Mouse (Mus musculus) lung, embryonic 15.5 days (tissue): ENCODE results near the gene Wdr54. TPM values are rescaled to one million over a fixed set of nuclear protein-coding genes. Genes with fewer than 3 reads are reported as not detected.
"Not testable (repeated sequence)": the region's sequence is repeated elsewhere in the genome, so short reads cannot be mapped to it uniquely, and the experiment has no call there.

Experiments
- ATAC-seq: fragments of 200-750 bp; cut with Nextera tagmentation; 2 replicates; pipeline ENCODE4 v1.8.0; 2017; ENCODE audit warnings: moderate number of reproducible peaks, borderline replicate concordance; ENCODE audit not compliant: low FRiP score, low TSS enrichment; ENCODE audit errors: extremely low read depth
- H3K27ac ChIP-seq: fragments of 300-500 bp; sonication (generic); 2 replicates; pipeline ENCODE4 v1.5.1; 2015; ENCODE audit warnings: moderate library complexity, mild to moderate bottlenecking, inconsistent platforms
- H3K27me3 ChIP-seq: fragments of 300-500 bp; sonication (generic); 2 replicates; pipeline ENCODE4 v1.6.1; 2015; ENCODE audit warnings: inconsistent platforms
- H3K36me3 ChIP-seq: fragments of 300-500 bp; sonication (generic); 2 replicates; pipeline ENCODE4 v1.6.1; 2015; ENCODE audit warnings: inconsistent platforms
- H3K4me1 ChIP-seq: fragments of 300-500 bp; sonication (generic); 2 replicates; pipeline ENCODE4 v1.6.1; 2015; ENCODE audit warnings: inconsistent platforms
- H3K4me2 ChIP-seq: fragments of 300-500 bp; sonication (generic); 2 replicates; pipeline ENCODE4 v1.6.1; 2015; ENCODE audit warnings: inconsistent platforms, mild to moderate bottlenecking, moderate library complexity
- H3K4me3 ChIP-seq: fragments of 300-500 bp; sonication (generic); 2 replicates; pipeline ENCODE4 v1.5.1; 2015; ENCODE audit warnings: mild to moderate bottlenecking, inconsistent platforms
- H3K9ac ChIP-seq: fragments of 300-500 bp; sonication (generic); 2 replicates; pipeline ENCODE4 v1.6.1; 2015; ENCODE audit warnings: inconsistent platforms
- H3K9me3 ChIP-seq: fragments of 300-500 bp; sonication (generic); 2 replicates; pipeline ENCODE4 v1.6.1; 2016; ENCODE audit warnings: inconsistent platforms
- WGBS: fragments of 180-500 bp; shearing (Covaris S2); methylation state at CpG from one replicate; pipeline ENCODE4 v1.1.7; 2015; 5-methylcytosine and 5-hydroxymethylcytosine counted together
- polyA plus RNA-seq: library from polyadenylated mRNA; unstranded; fragments of >200 nt; fragmentation: Nextera tagmentation; extraction: Ambion mirVana; gene quantifications from 2 replicates; pipeline ENCODE4 v1.2.1, GENCODE M21; 2015

Wdr54 gene
- polyA plus RNA-seq, 1 experiment from 2014 or later, result 5.0 TPM

DNA sequence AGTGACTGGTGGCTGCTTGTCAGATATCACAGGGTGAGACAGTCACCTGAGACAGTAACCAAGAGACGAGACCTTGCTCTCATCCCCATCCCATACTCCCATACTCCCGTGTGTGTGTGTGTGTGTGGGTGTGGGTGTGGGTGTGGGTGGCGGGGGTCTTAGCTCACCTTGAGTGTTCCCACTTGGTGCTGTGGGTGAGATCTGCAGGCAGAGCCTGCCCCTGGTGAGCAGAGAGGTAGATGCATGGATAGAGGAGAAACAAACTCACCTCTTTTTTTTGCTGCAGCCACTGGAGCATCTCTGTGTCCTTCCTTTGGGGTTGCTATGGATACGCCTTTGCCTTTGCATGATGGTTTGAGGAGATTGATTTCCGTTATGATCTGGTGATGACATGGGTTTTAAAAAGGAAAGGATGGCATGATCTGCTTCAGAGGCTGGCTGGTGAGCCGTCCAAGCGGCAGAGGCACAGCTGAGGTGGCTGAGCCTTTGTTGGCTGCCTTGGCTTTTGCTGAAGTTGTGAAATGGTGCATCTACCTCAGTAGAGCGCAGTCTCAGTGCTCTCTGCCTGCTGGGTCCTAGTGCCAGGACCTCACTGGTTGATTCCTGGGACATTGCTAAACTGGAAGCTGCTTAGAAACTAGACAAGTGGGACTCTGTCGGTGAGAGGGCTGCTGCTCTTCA lies 16.2 kb upstream of the Wdr54 start:
- no peaks in the 10 kb centered on the region for H3K27me3 ChIP-seq
- no peak overlapping the region for H3K27ac ChIP-seq
- H3K4me2 ChIP-seq, result no peak overlapping the region
- no peaks in the 10 kb centered on the region; the same call in 1 of the 2 replicates for H3K36me3 ChIP-seq
- H3K4me3 ChIP-seq, result no peak overlapping the region
- 66% methylated on average over 9 of the region's 9 CpGs for WGBS
- peaks cover 6% of the 10 kb centered on the region; the same call in 1 of the 2 replicates for H3K4me1 ChIP-seq
- ATAC-seq, result no peak
- no peak overlapping the region for H3K9ac ChIP-seq
- H3K9me3 ChIP-seq, result no peaks in the 10 kb centered on the region

DNA sequence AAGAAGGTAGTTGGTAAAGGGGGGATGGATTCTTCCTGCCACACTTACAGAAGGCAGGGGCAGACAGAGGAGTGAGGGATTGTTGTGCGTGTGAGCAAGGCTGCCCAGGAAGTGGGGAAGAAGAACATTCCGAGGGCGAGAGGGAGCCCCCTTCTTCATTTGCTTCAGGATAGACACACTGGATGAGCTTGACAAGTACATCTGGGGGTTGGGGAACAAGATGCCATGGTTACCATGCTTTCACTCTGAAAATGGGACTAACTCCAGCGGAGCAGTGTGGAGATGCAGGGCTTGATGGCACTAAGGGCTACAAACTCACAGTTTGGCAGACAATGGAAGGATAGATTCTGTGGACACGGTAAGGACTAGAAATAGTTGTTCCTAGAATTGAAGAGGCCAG lies 14.9 kb upstream of the Wdr54 start:
- Histone ChIP-seq H3K4me3 (no peak overlapping the region), H3K36me3 (no peaks in the 10 kb centered on the region; the same call in 1 of the 2 replicates), H3K4me1 (peaks cover 17% of the 10 kb centered on the region), H3K27me3 (no peaks in the 10 kb centered on the region), H3K9ac (no peak overlapping the region), H3K9me3 (no peaks in the 10 kb centered on the region), H3K27ac (no peak overlapping the region), H3K4me2 (no peak overlapping the region)
- ATAC-seq, result no peak
- 71% methylated on average over 5 of the region's 5 CpGs for WGBS

- ATAC-seq, result no peak
- H3K36me3 ChIP-seq, result no peaks in the 10 kb centered on the region; the same call in 1 of the 2 replicates
- no peaks in the 10 kb centered on the region for H3K9me3 ChIP-seq
- no peak overlapping the region for H3K4me3 ChIP-seq
- no peaks in the 10 kb centered on the region for H3K27me3 ChIP-seq
- no peak overlapping the region for H3K27ac ChIP-seq
- peaks cover 22% of the 10 kb centered on the region for H3K4me1 ChIP-seq
- WGBS, result 59% methylated on average over 5 of the region's 5 CpGs
- no peak overlapping the region for H3K9ac ChIP-seq
- H3K4me2 ChIP-seq, result no peak overlapping the region
These were observed 13.7 kb upstream of the Wdr54 start for GRCm38 (mm10) chr6:83169872-83170271.

GRCm38 (mm10) chr6:83166243-83166630 lies 10.0 kb upstream of the Wdr54 start:
- Histone ChIP-seq H3K27ac (peak overlapping the region; percentile 79; the same call in 1 of the 2 replicates), H3K4me3 (peak overlapping the region; percentile 93), H3K9me3 (no peaks in the 10 kb centered on the region), H3K36me3 (no peaks in the 10 kb centered on the region), H3K9ac (peak overlapping the region; percentile 96), H3K27me3 (peaks cover 21% of the 10 kb centered on the region), H3K4me2 (peak overlapping the region; percentile 69), H3K4me1 (peaks cover 40% of the 10 kb centered on the region)
- WGBS, result under 1% methylated on average over 12 of the region's 12 CpGs
- no peak for ATAC-seq

- H3K4me2 ChIP-seq, result peak within 1 kb of the TSS; percentile 69
- WGBS, result under 1% methylated on average over 48 of the region's 58 CpGs
- H3K9me3 ChIP-seq, result no peaks in the 10 kb centered on the region
- peak within 1 kb of the TSS; percentile 93 for H3K4me3 ChIP-seq
- ATAC-seq, result peak; percentile 86
- peak within 1 kb of the TSS; percentile 96 for H3K9ac ChIP-seq
- peaks cover 26% of the 10 kb centered on the region for H3K27me3 ChIP-seq
- H3K27ac ChIP-seq, result peak within 1 kb of the TSS; percentile 79
- H3K36me3 ChIP-seq, result no peaks in the 10 kb centered on the region
- peaks cover 43% of the 10 kb centered on the region for H3K4me1 ChIP-seq
These were observed 9.5 kb upstream of the Wdr54 start, which contains the start of gene Dctn1 for GRCm38 (mm10) chr6:83165607-83166242. Gene Dctn1 (plus strand): TSS chr6:83165920.

GRCm38 (mm10) chr6:83165026-83165606 lies 8.9 kb upstream of the Wdr54 start:
- 3% methylated on average over 6 of the region's 6 CpGs for WGBS
- Histone ChIP-seq H3K4me1 (peaks cover 40% of the 10 kb centered on the region), H3K27ac (peak overlapping the region; percentile 54), H3K36me3 (no peaks in the 10 kb centered on the region), H3K27me3 (peaks cover 32% of the 10 kb centered on the region), H3K4me2 (peak overlapping the region; percentile 69), H3K4me3 (peak overlapping the region; percentile 93), H3K9me3 (no peaks in the 10 kb centered on the region), H3K9ac (peak overlapping the region; percentile 96)
- no peak for ATAC-seq

DNA sequence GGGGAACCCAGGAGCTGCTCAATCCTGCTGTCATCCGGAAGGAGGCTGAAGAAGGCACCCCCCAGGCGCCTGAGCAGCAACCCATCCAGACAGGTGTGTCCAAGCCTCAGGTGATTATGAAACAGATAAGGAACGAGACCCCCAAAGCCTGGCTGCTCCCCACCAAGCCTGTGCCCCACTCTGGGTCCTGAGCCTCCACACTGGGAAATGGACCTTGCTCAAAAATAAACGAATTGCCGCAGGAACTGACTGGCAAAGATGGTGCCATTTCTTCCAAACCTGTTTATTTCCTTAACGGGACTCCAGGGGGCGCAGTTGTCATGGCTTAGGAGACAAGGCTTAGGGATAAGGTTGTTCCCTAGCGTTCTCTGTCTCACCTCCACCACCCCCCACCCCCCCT lies 6.5 kb upstream of the Wdr54 start:
- WGBS, result 0% methylated on average over 8 of the region's 8 CpGs
- no peak for ATAC-seq
- peak overlapping the region; percentile 37; the same call in 1 of the 2 replicates for H3K9ac ChIP-seq
- H3K27me3 ChIP-seq, result peaks cover 35% of the 10 kb centered on the region
- H3K36me3 ChIP-seq, result no peaks in the 10 kb centered on the region
- H3K4me1 ChIP-seq, result peaks cover 39% of the 10 kb centered on the region
- H3K4me3 ChIP-seq, result peak overlapping the region; percentile 43
- H3K9me3 ChIP-seq, result no peaks in the 10 kb centered on the region
- H3K4me2 ChIP-seq, result peak overlapping the region; percentile 85
- H3K27ac ChIP-seq, result no peak overlapping the region

- no peak for ATAC-seq
These were observed 5.9 kb upstream of the Wdr54 start for GRCm38 (mm10) chr6:83161921-83162641.

DNA sequence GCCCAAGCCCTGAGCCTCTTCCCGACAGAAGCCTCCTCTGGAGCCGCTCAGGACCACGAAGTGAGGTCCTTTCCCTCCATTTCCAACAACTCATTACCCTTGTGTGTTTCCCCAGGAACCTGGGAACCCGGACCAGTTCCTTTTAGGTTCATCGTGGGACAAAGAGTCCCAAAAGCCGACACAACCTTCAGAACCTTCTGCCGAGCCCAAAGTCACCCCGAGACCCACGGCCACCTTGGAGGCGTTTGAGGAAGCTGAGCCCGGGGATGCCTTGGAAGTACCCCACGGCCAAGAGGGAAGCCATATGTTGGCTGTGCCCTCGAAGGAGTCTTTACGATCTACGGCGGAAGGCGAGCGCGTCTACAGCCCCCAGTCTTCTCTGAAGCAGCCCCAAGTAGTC lies 5.2 kb upstream of the Wdr54 start:
- Histone ChIP-seq H3K27ac (no peak overlapping the region), H3K4me1 (peaks cover 27% of the 10 kb centered on the region), H3K4me2 (peak overlapping the region; percentile 85), H3K9ac (peak overlapping the region; percentile 37), H3K27me3 (peaks cover 35% of the 10 kb centered on the region), H3K36me3 (no peaks in the 10 kb centered on the region), H3K9me3 (no peaks in the 10 kb centered on the region), H3K4me3 (peak overlapping the region; percentile 43)
- WGBS, result 8% methylated on average over 19 of the region's 19 CpGs
- ATAC-seq, result no peak

More at GRCm38 (mm10) chr6:83161921-83162641, 5.9 kb upstream of the Wdr54 start:
- 1% methylated on average over 49 of the region's 49 CpGs for WGBS
- Histone ChIP-seq H3K27ac (no peak overlapping the region), H3K4me2 (peak overlapping the region; percentile 85), H3K4me3 (peak overlapping the region; percentile 43), H3K9ac (peak overlapping the region; percentile 37), H3K36me3 (no peaks in the 10 kb centered on the region), H3K9me3 (no peaks in the 10 kb centered on the region), H3K27me3 (peaks cover 35% of the 10 kb centered on the region), H3K4me1 (peaks cover 34% of the 10 kb centered on the region)

DNA sequence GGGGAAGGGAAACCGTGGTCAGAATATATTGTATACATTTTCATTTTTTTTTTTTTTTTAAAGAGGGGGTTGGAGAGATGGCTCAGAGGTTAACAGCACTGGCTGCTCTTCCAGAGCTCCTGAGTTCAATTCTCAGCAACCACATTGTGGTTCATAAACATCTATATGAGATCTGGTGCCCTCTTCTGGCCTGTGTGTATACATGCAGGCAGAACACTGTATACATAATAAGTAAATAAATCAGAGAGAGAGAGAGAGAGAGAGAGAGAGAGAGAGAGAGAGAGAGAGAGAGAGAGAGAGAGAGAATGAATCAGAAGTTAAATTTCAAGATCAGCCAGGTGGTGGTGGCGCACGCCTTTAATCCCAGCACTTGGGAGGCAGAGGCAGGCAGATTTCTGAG lies 3.3 kb upstream of the Wdr54 start:
- H3K9me3 ChIP-seq, H3K4me2 ChIP-seq, H3K36me3 ChIP-seq, H3K9ac ChIP-seq, H3K27ac ChIP-seq, H3K4me3 ChIP-seq, ATAC-seq: not testable (repeated sequence)
- WGBS, result 35% methylated on average over 3 of the region's 3 CpGs
- Histone ChIP-seq H3K4me1 (peaks cover 29% of the 10 kb centered on the region), H3K27me3 (peaks cover 35% of the 10 kb centered on the region)

DNA sequence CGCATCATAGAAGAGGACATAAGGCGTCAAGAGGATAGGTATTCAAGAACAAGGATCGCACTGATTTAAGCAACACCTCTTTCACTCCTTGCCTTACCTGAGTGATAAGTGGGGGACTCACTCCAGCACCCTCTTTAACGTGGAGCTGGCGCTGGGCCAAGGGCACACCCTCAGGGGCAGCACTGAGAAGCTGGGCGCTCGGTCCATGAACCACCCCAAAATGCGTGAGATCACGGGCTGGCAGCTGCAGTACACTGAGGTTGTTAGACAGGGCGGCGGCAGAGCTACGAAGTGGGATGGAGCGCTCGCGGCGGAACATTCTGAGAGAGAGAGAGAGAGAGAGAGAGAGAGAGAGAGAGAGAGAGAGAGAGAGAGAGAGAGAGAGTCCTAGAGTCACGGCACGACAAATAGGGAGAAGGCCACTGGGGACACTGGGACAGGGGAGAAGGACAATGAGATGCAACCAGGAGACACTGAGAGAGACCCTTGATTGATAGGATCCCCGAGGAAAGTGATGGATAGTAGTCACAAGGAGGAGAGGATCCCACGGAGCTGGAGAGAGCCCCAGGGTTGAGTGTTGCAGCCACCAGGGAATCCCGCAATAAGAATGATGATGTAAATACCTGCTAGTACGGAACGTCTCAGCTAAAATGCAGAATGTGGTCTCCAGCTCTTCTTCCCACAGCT lies 502 bp downstream of the Wdr54 start:
- no peak for ATAC-seq
- Histone ChIP-seq H3K36me3 (peaks cover 11% of the 10 kb centered on the region; the same call in 1 of the 2 replicates), H3K4me3 (peak overlapping the region; percentile 53), H3K4me2 (peak overlapping the region; percentile 79), H3K9ac (peak overlapping the region; percentile 39), H3K4me1 (peaks cover 8% of the 10 kb centered on the region), H3K9me3 (no peaks in the 10 kb centered on the region), H3K27ac (no peak overlapping the region), H3K27me3 (peaks cover 9% of the 10 kb centered on the region)
- whole genome bisulfite sequencing, result 8% methylated on average over 23 of the region's 23 CpGs
